Mouse (Mus musculus): ENCODE measurements at regions not wholly inside any gene's neighbourhood (a gene's known extent, or its start where the extent isn't known, plus 50 kb on each side); places are given as distances from the start of the nearest gene placed in this dataset.

- no peak for DNase-seq (ENCODE audit: low spot score in 2 of 2)
Measured at GRCm38 (mm10) chr9:118323796-118324195, 154.2 kb upstream of the Eomes start.

- DNase-seq (ENCODE audit: low spot score in 2 of 2), result peak in 1 of 2 experiments; percentile 13
Measured at GRCm38 (mm10) chr9:118326656-118327055, 151.4 kb upstream of the Eomes start.

- DNase-seq (ENCODE audit: low spot score in 2 of 2), result no peak
Measured at GRCm38 (mm10) chr9:118327904-118328303, 150.1 kb upstream of the Eomes start.

- DNase-seq (ENCODE audit: low spot score in 2 of 2), result no peak
Measured at GRCm38 (mm10) chr9:118341401-118341800, 136.6 kb upstream of the Eomes start.

GRCm38 (mm10) chr9:118354911-118355310 is 123.1 kb upstream of the Eomes start:
- DNase-seq (ENCODE audit: low spot score in 2 of 2), result no peak

GRCm38 (mm10) chr9:118357406-118357805 is 120.6 kb upstream of the Eomes start:
- DNase-seq (ENCODE audit: low spot score in 2 of 2), result no peak

- DNase-seq (ENCODE audit: low spot score in 2 of 2), result no peak
Measured at GRCm38 (mm10) chr9:118363929-118364328, 114.1 kb upstream of the Eomes start.

- no peak for DNase-seq (ENCODE audit: low spot score in 2 of 2)
Measured at GRCm38 (mm10) chr9:118365431-118365830, 112.6 kb upstream of the Eomes start.

- no peak for DNase-seq (ENCODE audit: low spot score in 2 of 2)
Measured at GRCm38 (mm10) chr9:118367314-118367713, 110.7 kb upstream of the Eomes start.

GRCm38 (mm10) chr9:118370581-118370980 is 107.4 kb upstream of the Eomes start:
- DNase-seq (ENCODE audit: low spot score in 2 of 2), result no peak

GRCm38 (mm10) chr9:118374680-118375079 is 103.3 kb upstream of the Eomes start:
- DNase-seq (ENCODE audit: low spot score in 2 of 2), result no peak

GRCm38 (mm10) chr9:118379055-118379454 is 99.0 kb upstream of the Eomes start:
- peak; percentile 5 to 13 for DNase-seq (ENCODE audit: low spot score in 2 of 2)

- DNase-seq (ENCODE audit: low spot score in 2 of 2), result no peak
Measured at GRCm38 (mm10) chr9:118382532-118382931, 95.5 kb upstream of the Eomes start.

- no peak for DNase-seq (ENCODE audit: low spot score in 2 of 2)
Measured at GRCm38 (mm10) chr9:118384610-118385009, 93.4 kb upstream of the Eomes start.

- DNase-seq (ENCODE audit: low spot score in 2 of 2), result no peak
Measured at GRCm38 (mm10) chr9:118387631-118388030, 90.4 kb upstream of the Eomes start.

GRCm38 (mm10) chr9:118389481-118390334 is 88.3 kb upstream of the Eomes start:
- no peak for DNase-seq (ENCODE audit: low spot score in 2 of 2)

- DNase-seq (ENCODE audit: low spot score in 2 of 2), result no peak
Measured at GRCm38 (mm10) chr9:118390679-118391078, 87.3 kb upstream of the Eomes start.

- DNase-seq (ENCODE audit: low spot score in 2 of 2), result no peak
Measured at GRCm38 (mm10) chr9:118391715-118392114, 86.3 kb upstream of the Eomes start.

- no peak for DNase-seq (ENCODE audit: low spot score in 2 of 2)
Measured at GRCm38 (mm10) chr9:118392796-118393195, 85.2 kb upstream of the Eomes start.

- DNase-seq (ENCODE audit: low spot score in 2 of 2), result no peak
Measured at GRCm38 (mm10) chr9:118393567-118393966, 84.4 kb upstream of the Eomes start.

- no peak for DNase-seq (ENCODE audit: low spot score in 2 of 2)
Measured at GRCm38 (mm10) chr9:118396425-118397053, 81.5 kb upstream of the Eomes start.

- DNase-seq (ENCODE audit: low spot score in 2 of 2), result no peak
Measured at GRCm38 (mm10) chr9:118400520-118400919, 77.5 kb upstream of the Eomes start.

- no peak for DNase-seq (ENCODE audit: low spot score in 2 of 2)
Measured at GRCm38 (mm10) chr9:118401170-118401569, 76.8 kb upstream of the Eomes start.

All from layer of hippocampus, postnatal 10 days (tissue).